In genomic region chr11:62426266-62426665, GRCm38 (mm10) we compare ENCODE assay signal across 19 mouse cellular contexts.
"Had no signal": no experiment of that assay in that cellular context is flagged by ENCODE, and none has a peak within 500 bp of the region (broad histone marks: within the 10 kb centered on the region; RNA-seq: fewer than 3 reads in every experiment).

No protein-coding gene starts in this region.

- ATAC-seq: liver, embryonic 12.5 days had no signal

- H3K9ac ChIP-seq: limb, embryonic 13.5 days; liver, embryonic 12.5 days; liver, embryonic 15.5 days; lung, embryonic 14.5 days; neural tube, embryonic 13.5 days; stomach, embryonic 15.5 days had no signal

- H3K9me3 ChIP-seq: limb, embryonic 10.5 days; limb, embryonic 13.5 days; liver, embryonic 12.5 days; liver, embryonic 15.5 days; neural tube, embryonic 13.5 days; stomach, embryonic 15.5 days had no signal

- H3K4me2 ChIP-seq: limb, embryonic 13.5 days; liver, embryonic 12.5 days; liver, embryonic 15.5 days; lung, embryonic 14.5 days; midbrain, embryonic 11.5 days; neural tube, embryonic 13.5 days; stomach, embryonic 15.5 days had no signal

- H3K4me3 ChIP-seq: limb, embryonic 10.5 days; limb, embryonic 13.5 days; liver, embryonic 12.5 days; liver, embryonic 15.5 days; neural tube, embryonic 13.5 days; stomach, embryonic 15.5 days had no signal

- H3K27me3 ChIP-seq: limb, embryonic 13.5 days; liver, embryonic 12.5 days; liver, embryonic 15.5 days; neural tube, embryonic 13.5 days; stomach, embryonic 15.5 days had no signal

- H3K27ac ChIP-seq: limb, embryonic 10.5 days; limb, embryonic 13.5 days; liver, embryonic 12.5 days; liver, embryonic 15.5 days; neural tube, embryonic 13.5 days; stomach, embryonic 15.5 days had no signal

- H3K4me1 ChIP-seq: limb, embryonic 10.5 days; limb, embryonic 13.5 days; liver, embryonic 12.5 days; liver, embryonic 15.5 days; neural tube, embryonic 13.5 days; stomach, embryonic 15.5 days had no signal

- DNase-seq: kidney, adult 18-20 months; kidney, adult 9 months; kidney, postnatal 14 days; kidney, postnatal 4 days; layer of hippocampus, adult 9-11 months; liver; lung, embryonic 14.5 days; midbrain, embryonic 14.5 days; retina, postnatal 1 day; right cerebral cortex, postnatal 25 days; spleen, adult 18-20 months; thymus, postnatal 25 days had no signal
